Mouse (Mus musculus) MEL (cell line): Measurements from ENCODE around the gene Slc22a2.

Experiments used
- BHLHE40 ChIP-seq: IDR thresholded peaks from 2 replicates; pipeline ENCODE4 v1.6.1; 2012; ENCODE audit warnings: low read depth, mild to moderate bottlenecking, inconsistent platforms, low read length, improper control_type of control experiment, borderline replicate concordance
- CTCF ChIP-seq, 3 experiments: IDR thresholded peaks in 2 of 3; conservative IDR thresholded peaks in 1 of 3; 2 replicates each; pipeline ENCODE4 v1.5.1; 2011 to 2012; ENCODE audit warnings: low read length in 3 of 3, low read depth in 2 of 3, mild to moderate bottlenecking in 2 of 3, improper control_type of control experiment in 1 of 3, inconsistent platforms in 1 of 3, mixed read lengths in 1 of 3, moderate library complexity in 1 of 3; ENCODE audit not compliant: control insufficient read depth in 1 of 3, insufficient read depth in 1 of 3, poor library complexity in 1 of 3, severe bottlenecking in 1 of 3
- ELF1 ChIP-seq: IDR thresholded peaks from 2 replicates; pipeline ENCODE4 v1.6.1; 2014; ENCODE audit warnings: low read depth, mild to moderate bottlenecking, inconsistent platforms, low read length, improper control_type of control experiment, moderate library complexity
- EP300 ChIP-seq, 2 experiments: IDR thresholded peaks; 2 replicates each; pipeline ENCODE4 v1.6.1; 2011; ENCODE audit warnings: improper control_type of control experiment in 2 of 2, low read length in 2 of 2, low read depth in 1 of 2, mild to moderate bottlenecking in 1 of 2
- GATA1 ChIP-seq: IDR thresholded peaks from 2 replicates; pipeline ENCODE4 v1.6.1; 2011; ENCODE audit warnings: low read depth, low read length, improper control_type of control experiment
- MAFK ChIP-seq: IDR thresholded peaks from 2 replicates; pipeline ENCODE4 v1.6.1; 2011; ENCODE audit warnings: low read depth, mild to moderate bottlenecking, low read length, improper control_type of control experiment, borderline replicate concordance
- MAX ChIP-seq: IDR thresholded peaks from 2 replicates; pipeline ENCODE4 v1.6.1; 2011; ENCODE audit warnings: low read length, improper control_type of control experiment
- MYC ChIP-seq: IDR thresholded peaks from 2 replicates; pipeline ENCODE4 v1.6.1; 2011; ENCODE audit warnings: low read depth, mild to moderate bottlenecking, low read length, improper control_type of control experiment, moderate library complexity
- NELFE ChIP-seq: IDR thresholded peaks from 2 replicates; pipeline ENCODE4 v1.6.1; 2011; ENCODE audit warnings: low read depth, low read length, improper control_type of control experiment
- POLR2A ChIP-seq, 2 experiments: IDR thresholded peaks; 2 replicates each; pipeline ENCODE4 v1.6.1; 2011 to 2012; ENCODE audit warnings: low read length in 2 of 2, mild to moderate bottlenecking in 2 of 2, control low read depth in 1 of 2, improper control_type of control experiment in 1 of 2, low read depth in 1 of 2, moderate library complexity in 1 of 2; ENCODE audit not compliant: control insufficient read depth in 1 of 2, insufficient read depth in 1 of 2, poor library complexity in 1 of 2
- TCF12 ChIP-seq: IDR thresholded peaks from 2 replicates; pipeline ENCODE4 v1.6.1; 2014; ENCODE audit warnings: low read depth, mild to moderate bottlenecking, inconsistent platforms, low read length, improper control_type of control experiment, moderate library complexity
- USF2 ChIP-seq, 2 experiments: IDR thresholded peaks; 2 replicates each; pipeline ENCODE4 v1.6.1; 2011 to 2012; ENCODE audit warnings: improper control_type of control experiment in 2 of 2, low read length in 2 of 2, borderline replicate concordance in 1 of 2, inconsistent platforms in 1 of 2, low read depth in 1 of 2, mild to moderate bottlenecking in 1 of 2; ENCODE audit not compliant: insufficient read depth in 1 of 2
- ZC3H11A ChIP-seq: IDR thresholded peaks from 2 replicates; pipeline ENCODE4 v1.6.1; 2012; ENCODE audit warnings: low read depth, mild to moderate bottlenecking, inconsistent platforms, low read length, improper control_type of control experiment
- ZNF384 ChIP-seq: IDR thresholded peaks from 2 replicates; pipeline ENCODE4 v1.6.1; 2012; ENCODE audit warnings: low read depth, mild to moderate bottlenecking, inconsistent platforms, low read length, improper control_type of control experiment

- no peak for TF ChIP-seq CTCF (IDR thresholded peaks at IDR 0.05 in 2 of 3, conservative IDR thresholded peaks at IDR 0.05 in 1 of 3; ENCODE audit: control insufficient read depth in 1 of 3, insufficient read depth in 1 of 3, low read depth in 2 of 3, low read length in 3 of 3, poor library complexity in 1 of 3, severe bottlenecking in 1 of 3)
- no peak for TF ChIP-seq POLR2A (IDR thresholded peaks at IDR 0.05; ENCODE audit: control insufficient read depth in 1 of 2, insufficient read depth in 1 of 2, low read depth in 1 of 2, low read length in 2 of 2, poor library complexity in 1 of 2)
- TF ChIP-seq ZNF384, result no peak
- no peak for TF ChIP-seq USF2 (IDR thresholded peaks at IDR 0.05; ENCODE audit: borderline replicate concordance in 1 of 2, insufficient read depth in 1 of 2, low read depth in 1 of 2, low read length in 2 of 2)
- no peak for TF ChIP-seq MAFK
- TF ChIP-seq BHLHE40, result no peak
- TF ChIP-seq TCF12, result no peak
- TF ChIP-seq GATA1, result no peak
- TF ChIP-seq MAX, result no peak
- no peak for TF ChIP-seq EP300 (IDR thresholded peaks at IDR 0.05; ENCODE audit: low read depth in 1 of 2, low read length in 2 of 2)
- TF ChIP-seq MYC, result no peak
- TF ChIP-seq NELFE, result no peak
- TF ChIP-seq ELF1, result no peak
- TF ChIP-seq ZC3H11A, result no peak
Measured at GRCm38 (mm10) chr17:12562215-12562614, 21.7 kb upstream of the Slc22a2 start.
